In genomic region chr17:65701356-65701755, GRCm38 (mm10) we compare ENCODE assay signal across 8 mouse cellular contexts. TPM values are rescaled to one million over a fixed set of nuclear protein-coding genes. Genes with fewer than 3 reads are reported as not detected.
DNase-seq lines count a peak whose midpoint lies in the region; ATAC-seq and TF ChIP-seq lines count a peak whose summit lies in the region.

No protein-coding gene starts in this region.

- TF ChIP-seq POLR2A in heart, adult 2 months (IDR thresholded peaks at IDR 0.05; ENCODE audit: insufficient read depth, low read depth, low read length): no peak
- no peak for TF ChIP-seq POLR2A in small intestine, adult 2 months (IDR thresholded peaks at IDR 0.05; ENCODE audit: low read depth, low read length)

- no peaks in the 10 kb centered on the region for H3K27me3 ChIP-seq in heart, adult 2 months (ENCODE audit: control insufficient read depth, insufficient read depth, low read length)
- H3K27me3 ChIP-seq in lung, embryonic 16.5 days (ENCODE audit: control insufficient read depth, insufficient read depth, low read depth, low read length): no peaks in the 10 kb centered on the region
- H3K27me3 ChIP-seq in hindbrain, embryonic 16.5 days (replicated peaks; ENCODE audit: control insufficient read depth, insufficient read depth, low read length): no peaks in the 10 kb centered on the region
- no peaks in the 10 kb centered on the region for H3K27me3 ChIP-seq in small intestine, adult 2 months (ENCODE audit: control insufficient read depth, insufficient read depth, low read length)

- H3K79me2 ChIP-seq in heart, adult 2 months (replicated peaks; ENCODE audit: control insufficient read depth, insufficient read depth, low read length): no peaks in the 10 kb centered on the region

- no peak for TF ChIP-seq EP300 in heart, adult 2 months (IDR thresholded peaks at IDR 0.05; ENCODE audit: insufficient read depth, low read depth, low read length)

- no peaks in the 10 kb centered on the region for H3K36me3 ChIP-seq in heart, adult 2 months (ENCODE audit: control insufficient read depth, insufficient read depth, low read length)
- H3K36me3 ChIP-seq in lung, embryonic 16.5 days (ENCODE audit: control insufficient read depth, insufficient read depth, low read length): no peaks in the 10 kb centered on the region
- no peaks in the 10 kb centered on the region for H3K36me3 ChIP-seq in hindbrain, embryonic 16.5 days (ENCODE audit: control insufficient read depth, insufficient read depth, low read length)
- no peaks in the 10 kb centered on the region for H3K36me3 ChIP-seq in small intestine, adult 2 months (ENCODE audit: control insufficient read depth, insufficient read depth, low read length)

- no peak for TF ChIP-seq CTCF in heart, adult 2 months (IDR thresholded peaks at IDR 0.05)
- TF ChIP-seq CTCF in small intestine, adult 2 months (IDR thresholded peaks at IDR 0.05; ENCODE audit: extremely low read depth, insufficient read length, insufficient replicate concordance, low read depth, low read length): no peak

- H3K4me2 ChIP-seq in lung, embryonic 16.5 days (ENCODE audit: low read depth, low read length): no peak overlapping the region
- H3K4me2 ChIP-seq in hindbrain, embryonic 16.5 days (ENCODE audit: low read length): no peak overlapping the region

- H3K9ac ChIP-seq in heart, adult 2 months (ENCODE audit: low read depth, low read length): no peak overlapping the region
- no peak overlapping the region for H3K9ac ChIP-seq in lung, embryonic 16.5 days (ENCODE audit: low read length)
- no peak overlapping the region for H3K9ac ChIP-seq in hindbrain, embryonic 16.5 days (ENCODE audit: low read depth, low read length)

- DNase-seq in heart, adult 2 months: no peak
- no peak for DNase-seq in heart, adult 9 months (ENCODE audit: low spot score in 2 of 2)
- DNase-seq in lung, postnatal 36 days: no peak
- DNase-seq in liver: no peak
- no peak for DNase-seq in natural killer cell, adult 2 months (ENCODE audit: low spot score in 2 of 2)

- no peak overlapping the region for H3K4me3 ChIP-seq in heart, adult 2 months
- no peak overlapping the region for H3K4me3 ChIP-seq in lung, embryonic 16.5 days (ENCODE audit: low read length)
- no peak overlapping the region for H3K4me3 ChIP-seq in hindbrain, embryonic 16.5 days (ENCODE audit: low read length)
- no peak overlapping the region for H3K4me3 ChIP-seq in small intestine, adult 2 months (ENCODE audit: low read depth, low read length)

- H3K9me3 ChIP-seq in lung, embryonic 16.5 days (ENCODE audit: control insufficient read depth, low read length): no peaks in the 10 kb centered on the region
- no peaks in the 10 kb centered on the region for H3K9me3 ChIP-seq in hindbrain, embryonic 16.5 days (ENCODE audit: control insufficient read depth, low read length)

- intact Hi-C loops in heart, adult 2 months (cut with DNase I): loop anchor here (10.0 kb wide), 2 partner anchors 253 to 403 kb away; partner anchors contain the start of genes Ndufv2 and Twsg1

- WGBS in heart, adult 2 months: 55% methylated on average over 8 of the region's 8 CpGs
- 69% methylated on average over 8 of the region's 8 CpGs for WGBS in lung, embryonic 16.5 days
- WGBS in hindbrain, embryonic 16.5 days: 70% methylated on average over 8 of the region's 8 CpGs
- 68% methylated on average over 8 of the region's 8 CpGs for WGBS in small intestine, adult 2 months

- peak overlapping the region; percentile 19 for H3K27ac ChIP-seq in heart, adult 2 months
- H3K27ac ChIP-seq in lung, embryonic 16.5 days (ENCODE audit: low read length): peak overlapping the region; percentile 88
- H3K27ac ChIP-seq in hindbrain, embryonic 16.5 days (ENCODE audit: low read depth, low read length): peak overlapping the region; percentile 70
- H3K27ac ChIP-seq in small intestine, adult 2 months (ENCODE audit: insufficient read depth, low read depth, low read length): peak overlapping the region; percentile 41; the same call in 1 of the 2 replicates

- ATAC-seq in lung, embryonic 16.5 days (ENCODE audit: low read depth): 0 out of 2 replicates have a peak, but pooled peaks have one; percentile 16
- ATAC-seq in hindbrain, embryonic 16.5 days: no peak

- H3K4me1 ChIP-seq in heart, adult 2 months (ENCODE audit: control insufficient read depth, insufficient read depth, low read length): peaks cover 16% of the 10 kb centered on the region
- peaks cover 11% of the 10 kb centered on the region for H3K4me1 ChIP-seq in lung, embryonic 16.5 days (replicated peaks; ENCODE audit: control insufficient read depth, insufficient read depth, low read length)
- H3K4me1 ChIP-seq in hindbrain, embryonic 16.5 days (ENCODE audit: control insufficient read depth, insufficient read depth, low read depth, low read length): peaks cover 18% of the 10 kb centered on the region
- no peaks in the 10 kb centered on the region for H3K4me1 ChIP-seq in small intestine, adult 2 months (ENCODE audit: control insufficient read depth, insufficient read depth, insufficient read length, low read length)

RNA-seq across cellular contexts. Expression of gene Txndc2, which starts 59.4 kb away (rescaled TPM):
- not detected for total RNA-seq in heart, adult 2 months (2021)
- 0.09 and 0.12 TPM in 2 replicates for polyA plus RNA-seq in heart, adult 2 months (2012; rRNA removed)
- not detected in 2 replicates for polyA plus RNA-seq in lung, embryonic 16.5 days (2015; fragmentation: Nextera tagmentation; extraction: Ambion mirVana)
- polyA plus RNA-seq in hindbrain, embryonic 16.5 days (2015; fragmentation: Nextera tagmentation; extraction: Ambion mirVana): 0.11 TPM in 1 of 2 replicates, not detected in the other
- polyA plus RNA-seq in small intestine, adult 2 months (2012; rRNA removed): not detected in 2 replicates

Comparison
In these comparisons a context has a peak if more than half of its experiments do, and no peak if none do; other contexts are left out.
1. H3K27ac ChIP-seq: peak in every context shown above with its lines; median percentile 88 in lung, embryonic 16.5 days; 70 in hindbrain, embryonic 16.5 days; 41 in small intestine, adult 2 months; 19 in heart, adult 2 months.